Mouse (Mus musculus) testis, adult 2 months (tissue): Measurements from ENCODE around the gene Foxc2. TPM values are rescaled to one million over a fixed set of nuclear protein-coding genes. Genes with fewer than 3 reads are reported as not detected.
A peak's percentile ranks its signal among the peaks of the same experiment; 100 is the strongest.

Experiments
- H3K27ac ChIP-seq: fragments of 200-500 bp; 2 replicates; pipeline ENCODE4 v1.5.1; 2012; ENCODE audit warnings: low read depth, low read length; ENCODE audit not compliant: control insufficient read depth, insufficient read depth
- H3K27me3 ChIP-seq: fragments of 200-500 bp; 2 replicates; pipeline ENCODE4 v1.6.1; 2012; ENCODE audit warnings: mild to moderate bottlenecking, low read length, moderate library complexity; ENCODE audit not compliant: control insufficient read depth, insufficient read depth
- H3K36me3 ChIP-seq: fragments of 200-500 bp; 2 replicates; pipeline ENCODE4 v1.6.1; 2012; ENCODE audit warnings: mild to moderate bottlenecking, low read length; ENCODE audit not compliant: control insufficient read depth, insufficient read depth
- H3K4me1 ChIP-seq: fragments of 200-500 bp; 2 replicates; pipeline ENCODE4 v1.6.1; 2012; ENCODE audit warnings: low read length; ENCODE audit not compliant: control insufficient read depth, insufficient read depth
- H3K4me3 ChIP-seq: fragments of 200-500 bp; 2 replicates; pipeline ENCODE4 v1.5.1; 2012; ENCODE audit warnings: low read depth, mild to moderate bottlenecking, low read length, moderate library complexity, mixed read lengths; ENCODE audit not compliant: control insufficient read depth
- CTCF ChIP-seq: fragments of 200-500 bp; IDR thresholded peaks from 2 replicates; pipeline ENCODE4 v1.5.1; 2012; ENCODE audit warnings: low read depth, mild to moderate bottlenecking, inconsistent platforms, low read length, moderate library complexity; ENCODE audit not compliant: control insufficient read depth, insufficient read depth, insufficient replicate concordance
- POLR2A ChIP-seq: fragments of 200-500 bp; IDR thresholded peaks from 2 replicates; pipeline ENCODE4 v1.6.1; 2012; ENCODE audit warnings: low read depth, mild to moderate bottlenecking, inconsistent platforms, low read length, moderate library complexity; ENCODE audit not compliant: control insufficient read depth
- polyA plus RNA-seq: library from polyadenylated mRNA; depleted of rRNA; stranded (reverse); fragments of >200 nt; gene quantifications from 2 replicates; pipeline ENCODE4 v1.2.3, GENCODE M21; 2012

Foxc2 gene
- polyA plus RNA-seq, 1 experiment, result 0.20 TPM

- Histone ChIP-seq H3K27me3 (no peaks in the 10 kb centered on the region; the same call in none of the 2 replicates), H3K36me3 (no peaks in the 10 kb centered on the region), H3K4me3 (no peak overlapping the region), H3K4me1 (peaks cover 7% of the 10 kb centered on the region), H3K27ac (no peak overlapping the region)
- TF ChIP-seq POLR2A (no peak), CTCF (no peak)
Measured at GRCm38 (mm10) chr8:121127291-121127701, 11.3 kb downstream of the Foxc2 start.

- Histone ChIP-seq H3K27me3 (no peaks in the 10 kb centered on the region; the same call in none of the 2 replicates), H3K27ac (no peak within 1 kb of the TSS), H3K4me1 (peaks cover 7% of the 10 kb centered on the region), H3K4me3 (no peak within 1 kb of the TSS; the same call in 1 of the 2 replicates), H3K36me3 (no peaks in the 10 kb centered on the region)
- TF ChIP-seq POLR2A (no peak), CTCF (no peak)
Measured at GRCm38 (mm10) chr8:121127756-121128375, 11.9 kb downstream of the Foxc2 start, which contains the start of gene Foxl1. TSS of gene Foxl1 (plus strand) at chr8:121127940.

GRCm38 (mm10) chr8:121128531-121129264 is 12.7 kb downstream of the Foxc2 start:
- H3K27me3 ChIP-seq, result no peaks in the 10 kb centered on the region; the same call in none of the 2 replicates

GRCm38 (mm10) chr8:121129265-121129940 is 13.4 kb downstream of the Foxc2 start:
- Histone ChIP-seq H3K4me3 (no peak overlapping the region), H3K4me1 (peaks cover 12% of the 10 kb centered on the region)
- TF ChIP-seq POLR2A (no peak), CTCF (no peak)

More at GRCm38 (mm10) chr8:121128531-121129264, 12.7 kb downstream of the Foxc2 start:
- peaks cover 12% of the 10 kb centered on the region for H3K4me1 ChIP-seq
- no peak for TF ChIP-seq POLR2A
- no peaks in the 10 kb centered on the region for H3K36me3 ChIP-seq
- H3K4me3 ChIP-seq, result no peak overlapping the region; the same call in 1 of the 2 replicates
- H3K27ac ChIP-seq, result no peak overlapping the region

GRCm38 (mm10) chr8:121130522-121130921 is 14.6 kb downstream of the Foxc2 start:
- peaks cover 7% of the 10 kb centered on the region for H3K4me1 ChIP-seq
- peak; percentile 25; the same call in 1 of the 2 replicates for TF ChIP-seq CTCF
- no peak for TF ChIP-seq POLR2A
- no peak overlapping the region for H3K4me3 ChIP-seq
- H3K36me3 ChIP-seq, result no peaks in the 10 kb centered on the region
- H3K27ac ChIP-seq, result no peak overlapping the region
- H3K27me3 ChIP-seq, result no peaks in the 10 kb centered on the region; the same call in none of the 2 replicates

More at GRCm38 (mm10) chr8:121129265-121129940, 13.4 kb downstream of the Foxc2 start:
- H3K36me3 ChIP-seq, result no peaks in the 10 kb centered on the region
- no peaks in the 10 kb centered on the region; the same call in none of the 2 replicates for H3K27me3 ChIP-seq
- H3K27ac ChIP-seq, result no peak overlapping the region

GRCm38 (mm10) chr8:121132961-121133513 is 17.1 kb downstream of the Foxc2 start:
- Histone ChIP-seq H3K27ac (no peak overlapping the region), H3K36me3 (no peaks in the 10 kb centered on the region), H3K4me3 (no peak overlapping the region), H3K4me1 (peaks cover 7% of the 10 kb centered on the region), H3K27me3 (no peaks in the 10 kb centered on the region; the same call in 1 of the 2 replicates)
- TF ChIP-seq CTCF (no peak), POLR2A (no peak)

GRCm38 (mm10) chr8:121134102-121134501 is 18.1 kb downstream of the Foxc2 start:
- no peak overlapping the region for H3K4me3 ChIP-seq
- H3K36me3 ChIP-seq, result no peaks in the 10 kb centered on the region
- no peak overlapping the region for H3K27ac ChIP-seq
- H3K27me3 ChIP-seq, result no peaks in the 10 kb centered on the region
- H3K4me1 ChIP-seq, result peaks cover 4% of the 10 kb centered on the region
- TF ChIP-seq CTCF, result no peak
- no peak for TF ChIP-seq POLR2A
